Mouse (Mus musculus) small intestine, adult 2 months (tissue): Measurements from ENCODE around the gene Iqcd. TPM values are rescaled to one million over a fixed set of nuclear protein-coding genes. Genes with fewer than 3 reads are reported as not detected.

ENCODE experiments used
- H3K27ac ChIP-seq: fragments of 200-500 bp; 2 replicates; pipeline ENCODE4 v1.5.1; 2012; ENCODE audit warnings: low read depth, low read length, control low read depth, inconsistent platforms; ENCODE audit not compliant: insufficient read depth
- H3K27me3 ChIP-seq: fragments of 200-500 bp; 2 replicates; pipeline ENCODE4 v1.6.1; 2012; ENCODE audit warnings: mild to moderate bottlenecking, moderate library complexity, low read length, inconsistent platforms; ENCODE audit not compliant: control insufficient read depth, insufficient read depth
- H3K36me3 ChIP-seq: fragments of 200-500 bp; 2 replicates; pipeline ENCODE4 v1.6.1; 2012; ENCODE audit warnings: mild to moderate bottlenecking, low read length, control low read depth, inconsistent platforms; ENCODE audit not compliant: control insufficient read depth, insufficient read depth
- H3K4me1 ChIP-seq: fragments of 200-500 bp; 2 replicates; pipeline ENCODE4 v1.6.1; 2012; ENCODE audit warnings: low read length, inconsistent platforms, mixed read lengths; ENCODE audit not compliant: control insufficient read depth, insufficient read depth, insufficient read length
- H3K4me3 ChIP-seq: fragments of 200-500 bp; 2 replicates; pipeline ENCODE4 v1.5.1; 2012; ENCODE audit warnings: low read depth, mild to moderate bottlenecking, control low read depth, inconsistent platforms, low read length, moderate library complexity
- CTCF ChIP-seq: fragments of 200-500 bp; IDR thresholded peaks from 2 replicates; pipeline ENCODE4 v1.5.1; 2012; ENCODE audit warnings: low read depth, mild to moderate bottlenecking, control low read depth, inconsistent platforms, low read length, moderate library complexity, mixed read lengths; ENCODE audit not compliant: insufficient replicate concordance, insufficient read length; ENCODE audit errors: extremely low read depth
- POLR2A ChIP-seq: fragments of 200-500 bp; IDR thresholded peaks from 2 replicates; pipeline ENCODE4 v1.6.1; 2012; ENCODE audit warnings: low read depth, mild to moderate bottlenecking, control low read depth, inconsistent platforms, low read length, moderate library complexity
- WGBS: fragments of 180-500 bp; shearing (Covaris S2); methylation state at CpG from one replicate; pipeline ENCODE4 v1.1.7; 2018; 5-methylcytosine and 5-hydroxymethylcytosine counted together
- polyA plus RNA-seq: library from polyadenylated mRNA; depleted of rRNA; stranded (reverse); fragments of >200 nt; gene quantifications from 2 replicates; pipeline ENCODE4 v1.2.3, GENCODE M21; 2012

Gene Iqcd
- polyA plus RNA-seq, 1 experiment: 0.25 TPM

- H3K4me3 ChIP-seq: peak within 1 kb of the TSS; percentile 78
- H3K4me1 ChIP-seq: peaks cover 7% of the 10 kb centered on the region
- TF ChIP-seq CTCF: no peak
- peak; percentile 12 for TF ChIP-seq POLR2A
- H3K27ac ChIP-seq: peak within 1 kb of the TSS; percentile 92
- H3K27me3 ChIP-seq: no peaks in the 10 kb centered on the region
- 1% methylated on average over 22 of the region's 22 CpGs for WGBS
- 0 out of 2 replicates have a peak, but pooled peaks cover 5% of the 10 kb centered on the region for H3K36me3 ChIP-seq
Measured at GRCm38 (mm10) chr5:120612442-120612821, 23.6 kb downstream of the Iqcd start, which contains the start of the genes Rita1 and Ddx54. TSS of gene Rita1 (minus strand) at chr5:120612589. TSS of gene Ddx54 (plus strand) at chr5:120612739.

DNA sequence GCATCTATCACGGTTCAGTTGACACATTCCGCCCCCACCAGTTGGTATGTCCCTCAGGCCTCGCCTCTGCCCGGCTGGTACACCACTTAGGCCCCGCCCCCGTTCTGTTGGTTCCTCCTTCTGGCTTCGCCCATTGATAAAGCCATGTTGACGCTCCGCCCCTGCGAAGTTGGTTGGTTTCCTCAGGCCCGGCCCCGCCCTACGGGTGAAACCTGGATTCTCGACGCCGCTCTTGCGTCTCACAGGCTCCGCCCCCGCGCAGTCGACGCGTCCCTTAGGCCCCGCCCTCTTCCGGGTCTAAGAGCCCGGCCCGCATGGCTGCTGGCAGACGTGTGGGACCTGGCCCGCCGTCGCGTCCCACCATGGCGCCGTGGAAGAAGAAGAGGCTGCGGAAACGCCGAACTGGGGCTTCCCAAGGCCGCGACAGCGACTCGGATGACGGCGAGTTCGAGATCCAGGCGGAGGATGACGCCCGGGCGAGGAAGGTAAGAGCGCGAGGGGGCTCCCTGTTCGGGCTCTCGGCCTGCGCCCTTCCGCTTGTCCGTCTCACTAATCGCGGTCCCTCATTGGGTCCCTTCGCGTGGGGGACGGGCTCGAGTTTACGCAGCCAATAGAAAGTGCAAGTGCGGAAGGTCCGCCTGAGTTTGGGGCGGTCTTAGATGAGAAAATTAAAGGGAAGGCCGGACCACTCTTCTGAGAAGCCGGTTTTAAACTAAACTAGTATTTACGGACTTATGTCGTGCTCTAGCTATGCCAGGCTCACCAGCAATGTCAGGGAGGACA, 24.2 kb downstream of the Iqcd start:
- peak overlapping the region; percentile 92 for H3K27ac ChIP-seq
- H3K36me3 ChIP-seq: peaks cover 6% of the 10 kb centered on the region; the same call in 1 of the 2 replicates
- WGBS: 1% methylated on average over 69 of the region's 69 CpGs
- H3K27me3 ChIP-seq: no peaks in the 10 kb centered on the region
- H3K4me3 ChIP-seq: peak overlapping the region; percentile 78
- TF ChIP-seq CTCF: no peak
- TF ChIP-seq POLR2A: peak; percentile 65; the same call in 1 of the 2 replicates
- peaks cover 7% of the 10 kb centered on the region for H3K4me1 ChIP-seq

GRCm38 (mm10) chr5:120615903-120616302, 27.1 kb downstream of the Iqcd start:
- Histone ChIP-seq H3K36me3 (peaks cover 28% of the 10 kb centered on the region), H3K27ac (no peak overlapping the region), H3K4me1 (peaks cover 7% of the 10 kb centered on the region), H3K4me3 (no peak overlapping the region), H3K27me3 (no peaks in the 10 kb centered on the region)
- WGBS: over 99% methylated on average over 4 of the region's 4 CpGs
- TF ChIP-seq CTCF (peak; percentile 24; the same call in 1 of the 2 replicates), POLR2A (no peak)

DNA sequence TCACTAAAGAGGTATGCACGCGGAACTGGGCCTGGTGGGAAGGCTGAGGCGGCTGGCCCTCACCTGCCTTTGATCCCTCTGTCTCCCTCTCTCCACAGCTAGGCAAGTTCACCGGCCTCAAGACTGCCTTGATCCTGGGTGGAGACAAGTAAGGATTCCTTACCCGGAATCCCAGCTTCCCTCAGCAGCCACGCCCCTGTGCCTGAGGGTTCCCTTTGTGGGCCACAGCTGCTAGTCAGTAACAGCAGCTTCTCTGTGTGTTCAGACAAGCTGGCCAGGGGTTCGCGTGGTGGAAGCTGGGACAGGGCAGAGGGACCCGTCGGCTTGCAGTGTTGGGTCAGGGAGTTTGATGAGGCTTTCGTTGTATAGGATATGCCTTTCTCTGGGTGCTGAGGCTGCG, 30.0 kb downstream of the Iqcd start:
- peaks cover 3% of the 10 kb centered on the region for H3K4me1 ChIP-seq
- H3K4me3 ChIP-seq: no peak overlapping the region
- no peak overlapping the region for H3K27ac ChIP-seq
- peaks cover 56% of the 10 kb centered on the region for H3K36me3 ChIP-seq
- WGBS: 82% methylated on average over 12 of the region's 12 CpGs
- no peaks in the 10 kb centered on the region for H3K27me3 ChIP-seq
- TF ChIP-seq POLR2A (no peak), CTCF (no peak)

DNA sequence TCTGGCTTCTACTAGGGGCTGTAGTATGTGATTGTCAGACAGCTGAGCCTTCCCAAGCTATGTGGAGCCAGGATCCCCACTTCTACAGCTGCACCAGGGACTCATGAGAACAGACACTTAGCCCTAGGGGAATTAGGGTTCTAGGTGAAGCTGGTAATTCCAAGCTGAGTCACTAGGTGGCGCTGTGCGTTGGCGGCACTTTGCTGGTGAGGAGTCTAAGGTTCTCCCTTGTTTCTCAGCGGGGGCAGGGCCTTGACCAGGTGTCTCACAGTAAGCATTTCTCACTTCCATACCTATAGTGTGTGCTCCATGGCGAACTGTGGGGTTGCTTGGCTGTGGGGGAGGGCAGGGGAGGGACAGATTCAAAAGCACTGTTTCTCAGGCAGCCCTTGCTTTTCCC, 30.4 kb downstream of the Iqcd start:
- Histone ChIP-seq H3K27ac (no peak overlapping the region), H3K4me1 (peaks cover 3% of the 10 kb centered on the region; the same call in 1 of the 2 replicates), H3K27me3 (no peaks in the 10 kb centered on the region), H3K36me3 (peaks cover 60% of the 10 kb centered on the region), H3K4me3 (no peak overlapping the region)
- peak; percentile 84 for TF ChIP-seq CTCF
- no peak for TF ChIP-seq POLR2A
- WGBS: 21% methylated on average over 5 of the region's 5 CpGs

DNA sequence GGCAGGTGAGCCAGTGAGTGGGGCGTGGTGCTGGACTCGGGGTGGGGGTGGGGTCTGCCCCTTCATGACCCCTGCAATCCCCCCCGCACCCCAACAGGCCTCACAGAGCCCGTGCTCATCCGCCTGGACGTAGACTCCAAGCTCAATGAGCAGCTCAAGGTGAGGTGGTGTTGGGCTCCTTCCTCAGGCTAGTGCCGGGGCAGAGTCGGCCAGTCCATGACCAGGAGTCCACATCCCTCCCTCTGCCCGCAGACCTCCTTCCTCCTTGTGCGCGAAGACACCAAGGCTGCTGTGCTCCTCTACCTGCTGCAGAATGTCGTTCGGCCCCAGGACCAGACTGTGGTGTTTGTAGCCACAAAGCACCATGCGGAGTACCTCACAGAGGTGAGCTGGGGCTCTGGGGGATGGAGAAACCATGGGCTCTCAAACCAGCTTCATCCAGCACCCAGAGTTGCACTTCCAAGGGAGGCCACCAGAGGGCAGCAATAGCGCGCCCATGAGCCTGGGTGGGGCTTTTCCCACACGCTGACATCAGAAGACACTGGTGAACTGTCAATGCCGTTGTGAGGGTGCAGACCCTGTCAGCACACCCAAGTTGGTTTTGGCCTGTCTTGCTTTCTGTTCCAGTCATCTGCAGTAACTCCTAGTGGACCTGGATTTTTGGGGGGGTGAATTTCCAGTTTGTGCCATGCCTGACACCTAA, 31.7 kb downstream of the Iqcd start:
- 71% methylated on average over 18 of the region's 18 CpGs for WGBS
- Histone ChIP-seq H3K36me3 (peaks cover 72% of the 10 kb centered on the region), H3K27ac (no peak overlapping the region), H3K4me1 (peaks cover 3% of the 10 kb centered on the region; the same call in 1 of the 2 replicates), H3K27me3 (no peaks in the 10 kb centered on the region), H3K4me3 (no peak overlapping the region)
- TF ChIP-seq CTCF (peak; percentile 91), POLR2A (no peak)
